Mouse (Mus musculus): ENCODE data around the gene Orai3. TPM values are rescaled to one million over a fixed set of nuclear protein-coding genes. Genes with fewer than 3 reads are reported as not detected.
"Not testable (repeated sequence)": the region's sequence is repeated elsewhere in the genome, so short reads cannot be mapped to it uniquely, and the experiment has no call there.

Orai3 gene
- polyA plus RNA-seq, 1 experiment from 2014 or later = 15.2 TPM

DNA sequence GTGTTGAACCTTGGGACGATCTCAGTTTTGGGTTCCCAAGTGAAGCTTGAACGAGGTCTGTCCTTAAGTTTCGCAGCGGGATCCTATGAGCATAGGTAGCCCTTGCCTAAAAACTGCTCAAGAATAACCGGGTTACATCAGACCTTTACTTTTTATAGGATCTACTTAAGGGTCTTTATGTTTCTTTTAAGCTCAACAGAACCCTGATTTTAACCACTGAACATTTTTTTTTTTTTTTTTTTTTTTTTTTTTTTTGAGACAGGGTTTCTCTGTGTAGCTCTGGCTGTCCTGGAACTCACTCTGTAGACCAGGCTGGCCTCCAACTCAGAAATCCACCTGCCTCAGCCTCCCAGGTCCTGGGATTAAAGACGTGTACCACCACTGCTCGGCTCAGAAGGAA, 6.2 kb downstream of the Orai3 start:
- not testable (repeated sequence) for H3K9me3 ChIP-seq; H3K27me3 ChIP-seq; ATAC-seq (ENCODE audit: insufficient number of reproducible peaks, insufficient read depth, low FRiP score, low TSS enrichment, low read depth)
- H3K4me3 ChIP-seq (replicated peaks) = peak overlapping the region; percentile 90
- peak overlapping the region; percentile 86 for H3K4me2 ChIP-seq
- H3K36me3 ChIP-seq = peaks cover 25% of the 10 kb centered on the region
- H3K4me1 ChIP-seq (replicated peaks) = peaks cover 29% of the 10 kb centered on the region
- H3K27ac ChIP-seq = peak overlapping the region; percentile 94
- WGBS = 69% methylated on average over 7 of the region's 7 CpGs
- H3K9ac ChIP-seq (replicated peaks) = peak overlapping the region; percentile 92

DNA sequence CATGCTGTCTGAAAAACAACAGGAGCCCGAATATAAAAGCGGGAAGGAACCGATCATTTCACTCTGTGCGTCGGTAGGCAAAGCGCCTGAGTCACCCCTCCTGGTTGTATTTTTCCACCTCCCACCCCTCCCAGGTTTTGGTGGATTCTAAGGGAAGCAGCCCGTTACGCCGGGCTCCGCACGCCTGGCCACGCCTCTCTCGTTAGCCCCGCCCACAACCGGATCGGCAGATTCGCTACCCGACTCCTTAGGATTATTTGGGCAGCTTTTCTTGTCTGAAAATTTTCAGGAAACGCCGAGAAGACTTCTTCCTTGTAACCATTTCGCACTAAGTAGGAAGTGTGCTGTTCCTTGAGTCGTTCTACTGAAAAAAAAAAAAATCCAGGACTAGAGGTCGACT, 6.8 kb downstream of the Orai3 start, which contains the start of gene Setd1a:
Gene Setd1a, plus strand, starts transcription at position 245 of the 400 bp plus-strand sequence.
- peak within 1 kb of the TSS; percentile 94 for H3K27ac ChIP-seq
- H3K36me3 ChIP-seq = peaks cover 31% of the 10 kb centered on the region
- H3K27me3 ChIP-seq = no peaks in the 10 kb centered on the region
- H3K4me2 ChIP-seq = peak within 1 kb of the TSS; percentile 86
- H3K4me3 ChIP-seq (replicated peaks) = peak within 1 kb of the TSS; percentile 90
- ATAC-seq (ENCODE audit: insufficient number of reproducible peaks, insufficient read depth, low FRiP score, low TSS enrichment, low read depth) = peak; percentile 47; the same call in 1 of the 2 replicates
- H3K4me1 ChIP-seq (replicated peaks) = peaks cover 23% of the 10 kb centered on the region
- H3K9me3 ChIP-seq = no peaks in the 10 kb centered on the region
- under 1% methylated on average over 23 of the region's 23 CpGs for WGBS
- H3K9ac ChIP-seq (replicated peaks) = peak within 1 kb of the TSS; percentile 92

DNA sequence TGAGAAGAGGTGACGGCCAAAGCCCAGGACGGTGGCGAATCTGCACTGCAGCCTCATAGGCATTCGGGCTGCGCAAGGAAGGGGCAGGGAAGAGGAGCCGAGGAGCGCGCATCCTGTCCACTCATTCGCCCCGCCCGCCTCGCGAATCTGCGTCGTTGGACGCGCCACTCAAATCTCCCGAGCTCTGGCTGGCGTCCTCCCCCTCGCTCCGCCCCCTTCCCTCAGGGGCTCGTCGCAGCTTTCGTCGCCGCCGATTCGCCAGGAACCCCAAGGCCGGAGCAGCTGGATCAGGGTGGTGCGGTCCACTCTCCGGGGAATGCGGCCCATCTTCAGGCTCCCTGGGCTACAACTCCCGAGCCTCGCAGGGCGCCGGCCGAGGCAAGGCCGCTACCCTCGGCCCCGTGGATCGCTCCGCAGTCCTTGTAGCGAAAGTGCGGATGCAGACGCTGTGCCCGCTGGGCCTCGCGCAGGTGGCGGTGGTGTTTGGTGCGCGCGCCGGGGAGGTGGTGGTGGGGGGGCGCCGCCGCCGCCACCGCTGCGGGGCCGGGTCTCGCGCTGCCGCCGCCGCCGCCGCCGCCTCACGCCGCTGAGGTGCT, 7.4 kb downstream of the Orai3 start:
- Histone ChIP-seq H3K4me1 (replicated peaks) (peaks cover 23% of the 10 kb centered on the region), H3K9ac (replicated peaks) (peak overlapping the region; percentile 92), H3K36me3 (peaks cover 37% of the 10 kb centered on the region), H3K27ac (peak overlapping the region; percentile 94), H3K9me3 (no peaks in the 10 kb centered on the region), H3K4me2 (peak overlapping the region; percentile 86), H3K27me3 (no peaks in the 10 kb centered on the region), H3K4me3 (replicated peaks) (peak overlapping the region; percentile 90)
- WGBS = under 1% methylated on average over 48 of the region's 70 CpGs
- ATAC-seq (ENCODE audit: insufficient number of reproducible peaks, insufficient read depth, low FRiP score, low TSS enrichment, low read depth) = peak; percentile 83

DNA sequence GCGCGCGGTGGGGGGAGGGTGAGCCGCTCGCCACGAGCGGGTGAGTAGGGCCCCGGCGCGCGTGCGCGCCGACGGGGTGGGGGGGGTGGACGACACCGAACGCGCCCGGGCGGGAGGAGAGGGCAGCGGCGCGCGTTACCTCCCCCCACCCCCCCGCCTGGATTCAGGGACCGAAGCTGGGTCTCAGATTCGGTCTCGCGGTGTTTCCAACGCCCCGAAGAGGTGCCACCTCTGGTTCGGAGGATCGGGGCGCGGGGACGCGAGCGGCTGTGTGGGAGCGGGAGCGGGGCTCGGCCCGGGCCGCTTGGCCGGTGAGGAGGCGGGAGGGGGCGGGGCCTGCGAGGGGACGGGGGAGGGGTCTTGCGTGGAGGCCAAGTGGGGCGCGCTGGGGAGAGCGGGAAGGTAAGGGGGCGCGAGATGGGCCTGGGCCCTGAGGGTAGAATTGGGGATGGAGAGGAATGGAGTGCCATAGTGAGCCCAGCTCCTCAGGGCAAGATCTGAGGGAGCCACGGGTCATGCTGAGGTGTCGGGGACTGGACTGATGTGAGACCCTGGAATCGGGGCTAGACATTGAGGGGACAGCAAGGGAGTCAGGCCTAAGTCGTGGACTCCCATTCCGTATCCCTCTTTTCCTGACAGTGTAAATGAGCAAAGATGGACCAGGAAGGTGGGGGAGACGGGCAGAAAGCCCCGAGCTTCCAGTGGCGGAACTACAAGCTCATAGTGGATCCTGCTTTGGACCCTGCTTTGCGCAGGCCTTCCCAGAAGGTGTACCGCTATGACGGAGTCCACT, 8.1 kb downstream of the Orai3 start:
- no peaks in the 10 kb centered on the region for H3K27me3 ChIP-seq
- peak overlapping the region; percentile 94 for H3K27ac ChIP-seq
- H3K9ac ChIP-seq (replicated peaks) = peak overlapping the region; percentile 92
- WGBS = 4% methylated on average over 52 of the region's 66 CpGs
- no peaks in the 10 kb centered on the region for H3K9me3 ChIP-seq
- peak overlapping the region; percentile 86 for H3K4me2 ChIP-seq
- H3K4me3 ChIP-seq (replicated peaks) = peak overlapping the region; percentile 90
- peaks cover 23% of the 10 kb centered on the region for H3K4me1 ChIP-seq (replicated peaks)
- peaks cover 44% of the 10 kb centered on the region for H3K36me3 ChIP-seq
- peak; percentile 57 for ATAC-seq (ENCODE audit: insufficient number of reproducible peaks, insufficient read depth, low FRiP score, low TSS enrichment, low read depth)

DNA sequence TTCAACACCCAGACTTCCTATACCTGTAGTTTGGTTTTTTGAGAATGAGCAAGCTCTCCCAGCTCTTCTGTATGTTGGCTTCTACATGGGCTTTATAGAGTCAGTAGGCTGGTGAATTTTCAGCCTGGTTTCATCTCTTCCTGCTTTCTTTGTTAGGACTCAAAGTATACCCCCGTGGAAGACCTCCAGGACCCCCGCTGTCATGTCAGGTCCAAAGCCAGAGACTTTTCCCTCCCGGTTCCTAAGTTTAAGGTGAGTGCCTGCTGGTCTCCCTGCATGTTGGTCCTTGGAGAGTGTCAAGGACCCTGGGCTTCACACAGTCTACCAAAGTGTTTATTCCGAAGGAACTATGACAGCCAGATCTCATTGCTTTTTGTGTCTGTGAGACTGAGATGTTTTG, 8.7 kb downstream of the Orai3 start:
- no peak for ATAC-seq (ENCODE audit: insufficient number of reproducible peaks, insufficient read depth, low FRiP score, low TSS enrichment, low read depth)
- whole genome bisulfite sequencing = 81% methylated on average over 4 of the region's 4 CpGs
- Histone ChIP-seq H3K27me3 (no peaks in the 10 kb centered on the region), H3K9me3 (no peaks in the 10 kb centered on the region), H3K4me1 (replicated peaks) (peaks cover 23% of the 10 kb centered on the region), H3K4me3 (replicated peaks) (peak overlapping the region; percentile 90), H3K36me3 (peaks cover 50% of the 10 kb centered on the region), H3K4me2 (peak overlapping the region; percentile 86), H3K27ac (peak overlapping the region; percentile 94; the same call in 1 of the 2 replicates), H3K9ac (replicated peaks) (peak overlapping the region; percentile 92)

DNA sequence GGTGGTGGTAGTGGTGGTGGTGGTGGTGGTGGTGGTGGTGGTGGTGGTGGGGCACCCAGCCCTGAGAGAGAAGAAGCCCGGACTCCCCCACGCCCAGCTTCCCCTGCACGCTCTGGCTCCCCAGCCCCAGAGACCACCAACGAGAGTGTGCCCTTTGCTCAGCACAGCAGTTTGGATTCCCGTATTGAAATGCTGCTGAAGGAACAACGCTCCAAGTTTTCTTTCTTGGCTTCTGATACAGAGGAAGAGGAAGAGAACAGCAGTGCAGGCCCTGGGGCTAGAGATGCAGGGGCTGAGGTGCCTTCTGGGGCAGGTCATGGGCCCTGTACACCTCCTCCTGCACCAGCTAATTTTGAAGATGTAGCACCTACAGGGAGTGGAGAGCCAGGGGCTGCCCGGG, 15.7 kb downstream of the Orai3 start, which contains the start of gene Gm49388:
Gene Gm49388, plus strand, starts transcription at position 301 of the 400 bp plus-strand sequence.
- Histone ChIP-seq H3K27ac (no peak within 1 kb of the TSS), H3K4me2 (no peak within 1 kb of the TSS), H3K4me1 (replicated peaks) (no peaks in the 10 kb centered on the region), H3K4me3 (replicated peaks) (no peak within 1 kb of the TSS), H3K27me3 (no peaks in the 10 kb centered on the region), H3K9me3 (no peaks in the 10 kb centered on the region), H3K9ac (replicated peaks) (no peak within 1 kb of the TSS), H3K36me3 (peaks cover 99% of the 10 kb centered on the region)
- no peak for ATAC-seq (ENCODE audit: insufficient number of reproducible peaks, insufficient read depth, low FRiP score, low TSS enrichment, low read depth)
- WGBS = 95% methylated on average over 7 of the region's 7 CpGs

DNA sequence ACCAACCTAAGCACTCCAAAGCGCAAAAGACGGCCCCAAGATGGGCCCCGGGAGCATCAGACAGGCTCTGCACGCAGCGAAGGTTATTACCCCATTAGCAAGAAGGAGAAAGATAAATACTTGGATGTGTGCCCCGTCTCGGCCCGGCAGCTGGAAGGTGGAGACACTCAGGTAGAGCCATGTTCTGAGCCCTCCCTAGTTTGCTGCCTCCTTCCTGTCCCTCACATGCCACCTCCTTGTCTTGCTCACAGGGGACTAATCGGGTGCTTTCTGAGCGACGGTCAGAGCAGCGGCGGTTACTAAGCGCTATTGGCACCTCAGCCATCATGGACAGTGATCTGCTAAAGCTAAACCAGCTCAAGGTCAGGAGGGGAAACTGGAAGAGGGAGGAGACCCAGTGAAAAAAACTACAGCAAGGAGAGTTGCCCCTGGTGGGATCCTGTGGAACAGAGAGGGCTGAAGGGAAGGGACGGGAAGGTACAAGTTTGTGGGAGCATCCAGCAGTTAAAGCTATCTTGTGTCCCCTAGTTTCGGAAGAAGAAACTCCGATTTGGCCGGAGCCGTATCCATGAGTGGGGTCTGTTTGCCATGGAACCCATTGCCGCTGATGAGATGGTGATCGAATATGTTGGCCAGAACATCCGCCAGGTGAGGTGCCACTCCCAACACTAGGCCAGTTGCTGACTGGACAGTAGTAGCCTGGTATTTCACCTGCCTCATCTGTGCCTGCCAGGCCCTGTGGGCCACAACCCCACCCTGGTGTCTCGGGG, 27.6 kb downstream of the Orai3 start:
- no peak overlapping the region for H3K9ac ChIP-seq (replicated peaks)
- no peak overlapping the region for H3K4me2 ChIP-seq
- 94% methylated on average over 23 of the region's 23 CpGs for WGBS
- no peaks in the 10 kb centered on the region for H3K27me3 ChIP-seq
- no peaks in the 10 kb centered on the region for H3K9me3 ChIP-seq
- no peak for ATAC-seq (ENCODE audit: insufficient number of reproducible peaks, insufficient read depth, low FRiP score, low TSS enrichment, low read depth)
- no peak overlapping the region for H3K27ac ChIP-seq
- peaks cover 91% of the 10 kb centered on the region for H3K36me3 ChIP-seq
- H3K4me3 ChIP-seq (replicated peaks) = no peak overlapping the region
- peaks cover 9% of the 10 kb centered on the region; the same call in 1 of the 2 replicates for H3K4me1 ChIP-seq (replicated peaks)

DNA sequence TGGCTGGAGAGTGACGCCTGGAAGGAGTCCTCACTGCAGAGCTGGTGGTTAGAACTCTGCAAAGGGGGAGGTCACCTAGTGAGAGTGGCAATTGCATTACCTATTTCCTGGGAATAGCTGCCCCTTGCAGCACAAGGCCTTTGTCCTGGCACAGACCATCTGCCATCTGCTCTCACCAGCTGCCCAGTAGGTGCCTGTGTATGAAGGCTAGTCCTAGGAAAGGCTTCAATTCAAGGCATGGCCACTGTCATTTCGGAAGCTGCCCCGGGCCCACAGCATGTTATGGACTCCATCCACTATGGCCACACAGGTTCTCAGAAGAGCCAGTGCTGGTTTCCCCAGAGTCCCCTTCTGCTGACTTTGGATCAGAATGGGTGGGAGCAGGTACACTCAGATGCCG, 29.0 kb downstream of the Orai3 start:
- no peaks in the 10 kb centered on the region for H3K9me3 ChIP-seq
- ATAC-seq (ENCODE audit: insufficient number of reproducible peaks, insufficient read depth, low FRiP score, low TSS enrichment, low read depth) = no peak
- H3K9ac ChIP-seq (replicated peaks) = no peak overlapping the region
- H3K27ac ChIP-seq = no peak overlapping the region
- no peak overlapping the region for H3K4me3 ChIP-seq (replicated peaks)
- WGBS = 93% methylated on average over 4 of the region's 4 CpGs
- peaks cover 9% of the 10 kb centered on the region; the same call in 1 of the 2 replicates for H3K4me1 ChIP-seq (replicated peaks)
- peaks cover 87% of the 10 kb centered on the region for H3K36me3 ChIP-seq
- no peaks in the 10 kb centered on the region for H3K27me3 ChIP-seq
- no peak overlapping the region for H3K4me2 ChIP-seq

DNA sequence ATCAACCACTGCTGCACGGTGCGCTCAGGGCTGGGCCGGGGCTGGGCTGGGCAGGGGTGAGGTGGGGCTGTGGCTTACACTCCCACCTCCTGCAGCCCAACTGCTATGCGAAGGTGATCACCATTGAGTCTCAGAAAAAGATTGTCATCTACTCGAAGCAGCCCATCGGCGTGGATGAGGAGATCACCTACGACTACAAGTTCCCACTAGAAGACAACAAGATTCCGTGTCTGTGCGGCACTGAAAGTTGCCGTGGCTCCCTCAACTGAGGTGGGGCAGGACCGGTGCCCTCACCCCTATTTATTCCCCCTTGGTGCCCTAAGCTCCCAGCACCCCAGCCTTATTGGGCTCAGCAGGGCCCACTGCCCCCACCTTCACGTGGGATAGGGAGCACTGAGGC, 29.6 kb downstream of the Orai3 start:
- Histone ChIP-seq H3K9me3 (no peaks in the 10 kb centered on the region), H3K4me1 (replicated peaks) (peaks cover 9% of the 10 kb centered on the region; the same call in 1 of the 2 replicates), H3K27me3 (no peaks in the 10 kb centered on the region), H3K36me3 (peaks cover 87% of the 10 kb centered on the region), H3K27ac (no peak overlapping the region), H3K4me2 (no peak overlapping the region), H3K9ac (replicated peaks) (no peak overlapping the region), H3K4me3 (replicated peaks) (no peak overlapping the region)
- WGBS = 92% methylated on average over 13 of the region's 13 CpGs
- ATAC-seq (ENCODE audit: insufficient number of reproducible peaks, insufficient read depth, low FRiP score, low TSS enrichment, low read depth) = no peak

DNA sequence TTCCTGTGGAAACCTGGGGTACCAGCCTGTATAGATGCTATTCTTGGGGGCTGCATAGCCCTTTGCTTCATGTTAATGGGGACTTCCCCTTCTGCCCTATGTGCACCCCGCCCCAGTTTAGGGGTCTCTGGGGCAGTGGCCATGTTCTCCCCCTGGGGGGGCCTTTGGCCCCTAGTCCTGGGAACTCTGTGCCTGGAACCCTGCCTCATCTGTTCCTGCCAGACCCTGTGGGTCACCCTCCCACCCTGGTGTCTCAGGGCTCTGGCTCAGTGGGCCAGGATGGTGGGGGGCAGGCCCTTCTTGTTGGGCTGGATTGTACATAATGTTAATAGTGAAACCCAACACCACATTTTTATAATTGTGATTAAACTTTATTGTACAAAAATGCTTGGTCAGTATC, 30.1 kb downstream of the Orai3 start:
- peaks cover 88% of the 10 kb centered on the region for H3K36me3 ChIP-seq

More for the DNA sequence above, 30.1 kb downstream of the Orai3 start:
- no peak overlapping the region for H3K4me2 ChIP-seq
- 90% methylated on average over 1 of the region's 1 CpGs for WGBS
- no peaks in the 10 kb centered on the region for H3K9me3 ChIP-seq
- ATAC-seq (ENCODE audit: insufficient number of reproducible peaks, insufficient read depth, low FRiP score, low TSS enrichment, low read depth) = no peak
- H3K9ac ChIP-seq (replicated peaks) = no peak overlapping the region
- no peaks in the 10 kb centered on the region for H3K27me3 ChIP-seq
- peaks cover 9% of the 10 kb centered on the region; the same call in 1 of the 2 replicates for H3K4me1 ChIP-seq (replicated peaks)
- peak overlapping the region; percentile 69 for H3K27ac ChIP-seq
- H3K4me3 ChIP-seq (replicated peaks) = no peak overlapping the region
